Mouse (Mus musculus) cerebellum, adult 9-11 months (tissue): Measurements from ENCODE around the gene Hrc.

ENCODE experiments used
- DNase-seq: peaks from one replicate; pipeline ENCODE4 v3.0.0; 2022

Gene Hrc

GRCm38 (mm10) chr7:45367020-45367880, 32.2 kb downstream of the Hrc start:
- DNase-seq: peak; percentile 99

DNA sequence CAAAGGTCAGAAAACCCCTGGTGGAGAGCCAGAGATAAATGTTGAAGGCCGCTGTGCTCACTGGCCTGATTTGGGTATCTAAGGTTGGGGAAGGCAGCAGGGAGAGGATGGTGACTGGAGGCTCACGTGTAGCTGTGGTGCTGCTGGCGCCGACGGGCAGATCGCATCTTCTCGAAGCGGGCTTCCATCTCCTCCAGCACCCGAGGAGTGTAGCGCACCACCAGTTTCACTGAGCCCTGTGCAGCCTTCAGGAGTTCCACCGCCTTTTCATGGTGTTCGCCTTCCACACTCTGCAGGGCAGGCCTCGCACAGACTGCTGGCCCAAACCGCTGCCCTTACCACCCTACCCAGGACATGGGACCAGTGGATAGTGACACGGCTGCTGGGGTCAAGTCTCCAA, 33.1 kb downstream of the Hrc start:
- DNase-seq: peak; percentile 70

GRCm38 (mm10) chr7:45369022-45369745, 34.1 kb downstream of the Hrc start:
- DNase-seq: peak; percentile 71

GRCm38 (mm10) chr7:45369836-45370474, 34.9 kb downstream of the Hrc start:
- peak; percentile 61 for DNase-seq

DNA sequence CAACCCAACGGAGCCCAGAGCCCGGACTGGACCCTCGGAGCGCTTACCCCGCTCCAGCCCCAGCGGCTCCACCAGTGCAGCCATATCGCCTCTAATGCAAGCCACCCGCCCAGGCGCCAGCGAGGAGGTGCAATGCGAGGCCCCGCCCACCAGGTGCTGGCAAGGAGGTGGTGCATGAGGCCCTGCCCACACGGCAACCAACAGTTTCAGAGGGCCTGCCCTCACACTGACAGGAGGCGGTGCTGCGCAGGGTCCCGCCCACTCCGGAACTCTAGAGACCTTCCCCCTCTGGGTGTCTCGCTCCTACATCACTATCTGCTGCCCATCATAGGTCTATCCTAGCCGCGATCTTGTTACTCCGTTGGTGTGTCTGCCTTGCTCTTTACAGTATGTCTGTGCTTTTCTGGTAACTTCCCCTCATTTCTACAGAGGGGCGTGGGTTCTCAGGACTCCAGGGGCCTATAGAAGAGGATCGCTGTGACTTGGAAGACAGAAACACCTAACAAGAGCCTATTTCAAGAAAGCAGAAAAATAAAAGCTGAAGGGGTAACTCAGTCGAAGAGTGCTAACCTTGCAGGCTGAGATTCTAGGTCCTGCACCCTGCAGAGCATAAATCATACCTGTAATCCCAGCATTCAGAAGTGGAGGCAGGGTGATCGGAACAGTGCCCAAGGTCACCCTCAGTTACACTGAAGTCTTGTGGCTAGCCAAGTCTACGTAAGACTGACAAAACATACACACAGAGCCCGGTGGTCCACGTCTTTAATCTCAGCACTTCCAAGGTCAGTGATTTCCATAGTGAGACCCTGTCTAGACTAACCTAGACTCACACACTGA, 35.6 kb downstream of the Hrc start, which contains the start of gene Lin7b:
Lin7b (minus strand) TSS at position 109 of the 837 bp plus-strand sequence.
- peak; percentile 93 for DNase-seq

GRCm38 (mm10) chr7:45372371-45372770, 37.3 kb downstream of the Hrc start:
- no peak for DNase-seq

GRCm38 (mm10) chr7:45374620-45375019, 39.5 kb downstream of the Hrc start:
- DNase-seq: no peak

DNA sequence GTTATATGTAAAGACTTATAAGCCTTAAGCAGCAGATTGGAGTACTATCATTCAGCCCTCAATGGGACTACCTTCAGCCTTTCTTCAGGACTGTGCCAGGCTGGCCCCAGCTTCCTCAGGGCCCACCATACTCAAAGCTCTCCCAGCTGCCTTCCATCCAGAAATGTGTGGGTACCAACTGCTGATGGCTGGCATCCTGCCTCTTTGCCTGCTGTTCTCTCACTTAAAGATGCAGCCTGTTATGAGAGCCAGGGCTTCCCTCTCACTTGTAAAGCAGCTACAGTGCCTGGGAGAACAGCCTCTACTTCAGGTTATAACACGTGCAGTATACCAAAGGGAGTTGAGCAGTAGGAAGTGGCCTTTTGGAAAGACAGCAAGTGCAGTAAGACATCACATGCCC, 41.0 kb downstream of the Hrc start:
- DNase-seq: no peak

DNA sequence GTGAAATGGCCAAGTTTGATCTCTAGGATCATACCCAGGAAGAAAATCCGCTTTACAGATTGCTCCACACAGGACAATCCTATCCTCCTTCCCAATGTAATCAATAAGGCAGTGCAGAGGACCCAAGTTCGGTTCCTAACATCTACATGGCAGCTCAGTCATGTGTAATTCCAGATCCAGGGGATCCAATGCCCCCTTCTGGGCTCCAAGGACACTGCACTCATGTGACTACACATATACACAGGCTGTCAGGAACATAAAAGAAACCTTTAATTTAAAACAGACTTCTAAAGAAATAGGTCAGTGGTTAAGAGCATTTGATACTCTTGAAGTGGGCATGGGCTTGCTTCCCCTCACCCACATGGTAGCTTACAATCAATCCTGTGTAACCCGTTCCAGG, 51.0 kb downstream of the Hrc start:
- no peak for DNase-seq
